Mouse (Mus musculus) urinary bladder, postnatal 4 days (tissue): ENCODE measurements around the gene Bri3.
A peak's percentile ranks its signal among the peaks of the same experiment; 100 is the strongest.
"Not testable (repeated sequence)": the region's sequence is repeated elsewhere in the genome, so short reads cannot be mapped to it uniquely, and the experiment has no call there.

Experiments
- DNase-seq, 2 experiments: peaks; one replicate each; pipeline ENCODE4 v3.0.0; 2021 to 2022; ENCODE audit warnings: low spot score in 2 of 2

Bri3 gene

DNA sequence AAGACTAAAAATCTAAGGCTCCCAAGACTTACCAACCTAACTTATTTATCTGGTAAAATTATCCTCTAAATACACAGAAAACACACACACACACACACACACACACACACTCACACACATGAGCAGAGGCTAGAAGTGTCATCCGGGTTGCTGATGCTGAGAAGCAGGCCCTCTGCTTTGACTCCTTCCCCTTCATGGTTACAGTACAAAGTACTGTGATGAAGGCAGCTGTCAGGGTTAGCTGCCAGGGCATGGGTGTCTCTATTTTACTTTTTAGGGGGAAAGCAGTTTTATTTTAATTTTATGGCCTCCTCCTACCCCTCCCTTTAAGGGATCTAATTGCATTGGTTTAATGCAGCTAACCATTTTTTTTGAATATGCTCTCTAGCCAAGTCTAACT is 51.1 kb downstream of the Bri3 start:
- DNase-seq, result no peak

DNA sequence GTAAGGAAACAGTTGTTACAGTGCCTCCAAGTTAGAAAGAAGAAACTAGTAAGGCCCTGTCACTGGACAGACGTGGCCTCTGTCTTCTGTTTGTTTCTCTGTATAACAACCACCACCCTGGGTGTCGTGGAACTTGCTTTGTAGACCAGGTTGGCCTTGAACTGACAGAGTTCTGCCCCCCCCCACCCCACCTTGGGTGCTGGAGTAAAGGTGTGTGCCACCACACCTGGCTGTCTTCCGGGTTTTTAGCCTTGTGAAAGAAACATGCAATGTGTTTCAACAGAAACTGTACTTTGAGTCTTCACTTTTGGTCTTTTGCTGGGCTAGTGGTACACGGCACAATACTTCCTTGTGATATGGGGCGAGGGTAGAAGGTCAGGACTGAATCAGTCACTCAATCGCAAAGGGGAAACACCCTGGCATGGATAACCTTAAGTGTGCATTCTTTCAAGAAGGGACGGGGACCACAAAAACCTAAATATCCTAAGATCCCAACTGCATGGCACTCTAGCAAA is 51.9 kb downstream of the Bri3 start:
- no peak for DNase-seq

DNA sequence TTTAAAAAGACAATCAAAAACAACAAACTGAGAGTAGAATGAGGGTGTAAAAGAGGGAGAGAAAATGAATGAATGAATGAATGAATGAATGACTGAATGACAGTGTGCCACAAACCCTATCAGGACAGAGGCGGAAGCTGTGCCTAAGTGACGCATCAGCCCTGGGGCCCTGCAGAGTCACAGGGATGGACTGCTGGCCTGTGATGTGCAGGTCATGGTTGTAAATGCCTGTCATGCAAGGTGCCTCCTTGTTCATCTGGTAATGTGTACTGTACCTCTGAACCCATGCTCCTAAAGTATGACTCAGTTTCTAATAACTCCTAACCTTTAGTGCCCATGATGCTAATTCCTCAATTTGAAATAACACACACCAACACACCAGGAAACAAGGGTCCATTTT is 58.8 kb downstream of the Bri3 start:
- no peak for DNase-seq

DNA sequence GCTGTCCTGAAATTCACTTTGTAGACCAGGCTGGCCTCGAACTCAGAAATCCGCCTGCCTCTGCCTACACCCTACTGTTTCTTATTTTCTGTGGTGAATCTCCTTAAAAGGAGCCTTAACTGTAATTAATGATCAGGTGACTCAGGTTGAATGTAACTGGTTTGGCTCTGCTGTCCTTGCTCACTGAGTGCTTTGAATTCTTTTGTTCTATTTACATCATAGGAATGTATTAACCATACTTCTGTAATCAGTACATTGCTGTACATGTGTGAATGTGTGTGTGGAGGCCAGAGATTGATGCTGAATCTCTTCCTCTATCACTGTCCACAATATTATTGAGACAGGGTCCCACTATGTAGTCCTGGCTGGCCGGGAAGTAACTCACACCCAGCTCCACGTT is 64.7 kb downstream of the Bri3 start:
- no peak for DNase-seq

DNA sequence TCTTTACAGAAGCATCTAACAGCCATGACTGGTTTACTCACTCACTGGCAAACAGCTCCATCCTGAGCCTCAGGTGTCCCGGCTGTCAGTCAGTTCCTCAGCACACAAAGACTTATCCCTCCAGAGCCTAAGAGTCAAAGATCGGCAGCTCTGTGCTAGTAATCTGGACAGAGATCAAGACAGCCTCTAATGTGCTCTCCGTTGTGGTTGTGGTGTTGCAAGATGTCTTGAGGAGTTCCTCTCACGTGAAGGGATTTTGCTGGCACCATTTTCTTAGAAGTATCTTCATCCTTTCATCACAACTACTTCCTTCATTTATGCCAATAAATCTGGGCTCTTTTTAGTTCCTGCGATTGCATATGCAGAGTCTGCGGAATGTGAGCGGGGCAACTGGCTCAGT is 67.9 kb downstream of the Bri3 start:
- DNase-seq, result no peak

DNA sequence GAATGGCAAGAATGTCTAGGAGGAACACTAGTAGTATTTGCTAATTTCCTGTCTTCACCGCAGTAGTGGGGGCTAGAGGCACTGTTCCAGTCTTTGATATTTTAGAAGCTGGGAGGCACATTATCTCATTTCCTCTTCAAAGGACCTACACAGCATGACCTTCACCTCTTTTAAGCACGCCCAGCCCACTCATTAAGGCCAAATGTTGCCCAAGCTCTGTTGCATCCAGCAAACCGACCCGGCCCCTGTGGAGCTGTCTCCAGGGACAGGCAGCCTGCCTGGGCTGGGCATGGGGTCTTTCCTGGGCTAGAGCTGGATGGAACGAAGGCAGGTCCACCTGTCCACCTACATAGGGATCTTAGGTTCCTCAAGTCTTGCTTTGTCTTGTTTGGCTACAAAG is 69.1 kb downstream of the Bri3 start:
- DNase-seq, result no peak

DNA sequence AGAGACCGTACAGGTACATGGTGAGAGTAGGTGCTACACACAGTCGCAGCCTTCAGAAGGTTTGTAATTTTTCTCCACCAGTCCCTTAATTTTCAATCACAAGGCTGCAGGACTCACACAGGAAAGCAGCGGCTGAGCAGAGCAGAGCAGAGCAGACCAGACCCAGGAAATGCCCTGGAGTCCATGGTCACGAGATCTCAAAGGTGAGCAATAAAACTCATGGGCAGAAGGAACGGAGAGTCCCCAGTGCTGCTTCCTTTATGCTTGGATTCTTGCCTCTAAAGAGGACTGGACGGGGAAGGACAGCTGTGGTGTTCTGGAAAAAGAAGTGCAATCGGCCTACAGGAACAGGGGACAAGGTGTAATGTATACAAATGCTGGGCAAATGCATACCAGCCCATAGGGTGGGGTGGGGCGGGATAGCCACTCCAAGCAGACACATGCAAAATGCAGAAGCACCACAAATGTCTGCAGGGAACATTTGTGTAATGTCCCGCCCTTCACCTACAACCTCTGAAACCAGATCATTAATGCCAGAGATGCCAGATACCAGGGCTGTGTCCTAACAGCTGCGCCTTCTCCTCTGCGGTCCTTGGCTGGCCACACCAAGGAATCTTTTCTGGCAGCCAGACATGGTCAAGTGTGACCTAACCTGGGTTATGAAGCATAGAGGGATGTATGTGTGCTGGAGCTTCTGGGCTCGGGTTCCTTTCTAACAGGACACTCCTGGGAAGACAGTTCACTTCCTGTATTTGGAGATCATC is 70.7 kb downstream of the Bri3 start:
- DNase-seq, result no peak

DNA sequence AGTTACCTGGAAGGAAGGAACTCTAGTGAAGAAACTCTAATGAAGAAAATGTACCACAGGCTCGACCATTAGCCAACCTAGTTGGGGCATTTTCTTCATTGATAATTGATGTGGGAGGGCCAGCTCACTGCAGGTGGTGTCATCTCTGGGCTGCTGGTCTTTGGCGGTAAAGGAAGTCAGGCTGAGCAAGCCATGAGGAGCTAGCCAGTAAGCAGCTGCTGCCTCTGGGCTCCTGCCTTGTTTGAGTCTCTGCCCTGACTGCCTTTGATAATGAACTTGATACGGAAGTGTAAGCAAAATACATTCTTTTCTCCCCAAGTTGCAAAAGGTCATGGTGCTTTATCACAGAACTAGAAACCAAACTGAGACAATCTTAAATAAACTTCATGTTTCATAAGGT is 72.2 kb downstream of the Bri3 start:
- no peak for DNase-seq

DNA sequence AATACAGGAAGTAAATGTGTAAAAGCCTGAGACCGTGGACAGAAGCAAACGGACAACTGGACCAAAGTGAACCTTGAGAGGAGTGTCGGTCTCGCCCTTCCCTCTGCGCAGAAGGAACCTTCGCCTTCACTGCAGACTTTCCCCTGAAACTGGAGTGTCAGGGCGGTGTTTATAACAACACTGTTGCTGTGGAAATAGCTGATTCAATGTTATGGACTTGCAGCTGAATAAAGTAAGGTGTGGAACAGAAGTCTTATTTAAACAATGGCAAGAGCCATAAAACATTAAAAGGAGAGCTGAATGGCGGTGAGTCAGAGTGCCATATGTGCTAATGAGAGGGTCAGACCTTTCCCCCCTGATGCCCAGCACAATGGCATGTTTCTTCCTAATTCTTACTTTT is 73.2 kb downstream of the Bri3 start:
- no peak for DNase-seq

DNA sequence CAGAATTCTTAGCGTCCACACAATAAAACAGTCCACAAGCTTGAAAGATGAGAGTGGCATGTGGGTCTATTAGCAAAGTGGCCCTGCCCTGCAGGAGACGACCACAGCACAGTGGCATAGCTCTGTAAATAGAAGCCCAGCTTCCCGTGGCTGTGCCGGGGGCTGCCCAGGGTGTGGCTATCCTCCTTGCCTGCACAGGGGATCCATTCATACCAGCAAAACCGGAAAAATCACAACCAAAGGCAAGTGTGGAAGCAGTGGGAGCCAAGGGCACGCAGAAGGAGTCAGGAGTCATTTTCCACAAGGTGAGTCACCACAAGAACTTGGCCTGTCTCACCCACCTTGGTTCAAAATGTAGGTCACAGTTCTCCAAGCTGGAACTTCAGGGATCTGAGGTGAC is 74.0 kb downstream of the Bri3 start:
- DNase-seq, result no peak

DNA sequence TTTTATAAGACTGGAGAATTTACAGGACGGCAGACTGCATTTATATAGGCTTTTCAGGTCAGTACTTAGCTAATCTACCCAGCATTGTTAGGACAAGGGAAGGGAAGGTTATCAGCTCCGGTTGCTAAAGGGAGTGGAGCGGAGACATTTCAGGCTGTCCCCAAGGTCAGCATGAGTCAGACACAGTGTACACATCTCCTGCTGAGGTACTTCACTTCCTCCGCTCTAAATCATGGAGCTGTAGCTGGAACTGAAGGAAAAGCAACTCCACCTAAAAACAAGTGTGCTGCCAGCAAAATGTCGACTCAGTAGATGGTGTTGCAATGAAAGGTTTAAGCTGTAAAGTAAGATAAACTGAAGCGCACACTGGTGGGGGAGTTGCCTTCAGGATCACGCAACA is 77.4 kb downstream of the Bri3 start:
- DNase-seq, result no peak

DNA sequence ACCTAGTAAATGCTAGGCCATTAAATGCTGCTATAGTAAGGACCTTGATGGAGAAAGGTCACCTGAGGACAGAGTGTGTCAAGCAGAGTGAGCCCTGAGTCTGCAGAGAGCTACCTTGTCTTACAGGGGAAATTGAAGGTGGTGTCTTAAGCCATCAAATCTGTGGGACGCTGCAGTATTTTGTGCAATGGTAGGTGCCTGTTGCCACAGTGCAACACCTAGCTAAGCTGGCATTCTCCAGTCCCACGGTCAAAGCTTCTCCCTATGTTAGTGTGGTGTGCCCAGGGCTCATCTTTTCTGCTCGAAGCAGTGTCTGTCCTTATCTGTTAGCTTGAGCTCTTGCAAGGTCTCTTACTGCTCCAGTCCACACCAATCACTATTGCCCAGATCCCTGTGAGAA is 78.5 kb downstream of the Bri3 start:
- no peak for DNase-seq

DNA sequence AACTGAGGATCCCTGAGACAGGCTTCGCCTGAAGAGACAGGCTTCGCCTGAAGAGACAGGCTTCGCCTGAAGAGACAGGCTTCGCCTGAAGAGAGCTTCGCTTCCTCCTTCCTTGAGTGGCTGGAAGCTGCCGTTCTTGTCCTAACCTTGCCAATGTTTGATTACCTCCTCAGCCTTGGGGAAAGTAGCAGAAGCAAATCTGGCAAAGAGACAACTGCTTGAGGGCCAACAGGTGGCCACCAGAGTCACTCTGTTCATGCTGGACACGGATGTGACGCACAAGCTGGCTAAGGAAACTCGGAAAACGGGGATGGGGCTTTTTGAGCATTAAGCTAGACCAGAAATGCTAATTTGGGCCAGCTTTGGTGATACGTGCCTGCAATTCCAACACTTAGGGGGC is 89.8 kb downstream of the Bri3 start:
- DNase-seq, result no peak

DNA sequence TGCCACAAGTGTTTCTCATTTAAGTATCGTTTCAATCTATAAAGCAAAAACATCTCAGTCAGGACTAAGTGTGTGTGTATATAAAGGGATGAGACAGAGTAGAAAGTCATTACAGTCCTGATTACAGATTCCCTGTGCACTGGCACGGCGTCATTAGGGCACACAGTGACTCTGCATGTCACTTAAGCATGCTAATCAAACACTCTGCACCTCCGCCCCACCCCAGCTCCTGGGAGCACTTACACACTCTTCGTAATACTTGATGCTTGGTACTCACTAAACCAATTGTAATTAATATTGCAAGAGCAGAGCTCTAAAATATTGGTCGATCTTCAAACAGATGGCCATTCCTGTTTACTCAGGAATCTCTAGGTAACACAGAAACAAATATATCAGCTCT is 91.1 kb downstream of the Bri3 start:
- not testable (repeated sequence) for DNase-seq

DNA sequence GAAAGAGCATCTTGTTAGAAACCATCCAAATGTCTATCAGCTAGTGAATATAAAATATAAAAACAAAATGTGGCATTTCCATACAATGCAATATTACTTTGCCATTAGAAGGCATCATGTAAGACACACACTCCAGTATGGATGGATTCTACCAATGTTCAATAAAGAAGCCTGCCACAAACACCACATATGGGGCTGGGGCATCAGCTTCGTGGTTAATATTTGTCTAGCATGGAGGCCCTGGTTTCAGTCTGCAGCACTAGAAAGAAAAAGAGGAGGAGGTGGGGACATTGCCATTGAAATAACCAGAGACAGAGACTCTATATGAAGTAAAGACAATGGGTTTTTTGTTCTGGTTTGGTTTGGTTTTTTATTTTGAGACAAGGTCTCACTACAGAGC is 94.5 kb downstream of the Bri3 start:
- no peak for DNase-seq

DNA sequence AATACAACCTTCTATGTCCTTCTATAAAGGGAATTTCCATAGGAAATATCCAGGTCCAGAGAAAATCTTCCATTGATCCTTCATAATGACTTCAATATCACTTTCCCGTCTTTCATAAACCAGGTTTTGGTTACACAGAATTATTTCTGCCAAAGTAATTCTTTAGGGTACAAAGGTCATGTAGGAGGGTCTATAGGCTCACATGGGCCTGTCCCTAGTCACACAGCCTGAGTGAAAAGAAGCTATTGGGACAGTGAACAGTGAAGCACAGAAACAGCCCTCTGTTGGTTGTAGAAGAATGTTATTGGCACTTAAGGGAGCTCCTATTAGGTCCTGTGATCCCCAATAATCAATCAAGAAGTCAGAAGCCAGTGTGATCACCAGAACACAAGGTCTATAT is 96.8 kb downstream of the Bri3 start:
- no peak for DNase-seq

DNA sequence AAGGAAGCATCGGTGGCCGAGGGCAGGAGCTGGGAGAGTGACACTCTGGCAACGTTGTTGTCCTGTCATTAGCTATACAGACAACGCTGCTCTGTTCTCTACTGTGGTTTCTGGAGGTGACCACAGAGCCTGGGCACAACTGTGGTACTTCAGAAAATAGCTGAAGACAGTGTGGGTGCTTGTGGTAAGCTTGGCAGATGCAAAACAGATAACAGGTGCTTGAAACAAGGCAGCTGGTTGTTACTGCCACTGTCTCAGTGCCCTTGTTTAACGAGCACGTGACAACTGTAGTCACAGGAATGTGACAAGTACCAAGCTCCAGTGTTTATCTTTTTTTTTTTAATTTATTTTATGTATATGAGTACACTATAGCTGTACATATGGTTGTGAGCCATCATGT is 100.4 kb downstream of the Bri3 start:
- DNase-seq, result no peak

DNA sequence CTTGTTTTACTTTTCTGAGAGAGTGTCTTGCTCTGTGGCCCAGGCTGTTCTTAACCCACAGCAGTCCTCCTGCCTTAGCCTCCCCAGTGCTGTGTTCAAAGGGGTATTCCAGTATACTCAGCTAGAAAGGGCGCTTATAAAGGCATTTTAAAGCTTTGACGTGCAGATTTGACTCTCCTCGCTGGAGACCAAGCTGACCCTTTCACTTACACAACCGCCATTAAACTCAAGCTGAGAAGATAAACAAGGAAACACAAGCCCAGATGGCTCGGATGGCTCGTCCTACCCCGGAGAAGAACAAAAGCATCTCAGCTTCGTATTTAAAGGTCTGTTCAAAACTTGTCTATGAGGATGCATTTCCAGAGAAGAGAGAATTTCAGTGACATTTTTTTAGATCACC is 106.9 kb downstream of the Bri3 start:
- no peak for DNase-seq

DNA sequence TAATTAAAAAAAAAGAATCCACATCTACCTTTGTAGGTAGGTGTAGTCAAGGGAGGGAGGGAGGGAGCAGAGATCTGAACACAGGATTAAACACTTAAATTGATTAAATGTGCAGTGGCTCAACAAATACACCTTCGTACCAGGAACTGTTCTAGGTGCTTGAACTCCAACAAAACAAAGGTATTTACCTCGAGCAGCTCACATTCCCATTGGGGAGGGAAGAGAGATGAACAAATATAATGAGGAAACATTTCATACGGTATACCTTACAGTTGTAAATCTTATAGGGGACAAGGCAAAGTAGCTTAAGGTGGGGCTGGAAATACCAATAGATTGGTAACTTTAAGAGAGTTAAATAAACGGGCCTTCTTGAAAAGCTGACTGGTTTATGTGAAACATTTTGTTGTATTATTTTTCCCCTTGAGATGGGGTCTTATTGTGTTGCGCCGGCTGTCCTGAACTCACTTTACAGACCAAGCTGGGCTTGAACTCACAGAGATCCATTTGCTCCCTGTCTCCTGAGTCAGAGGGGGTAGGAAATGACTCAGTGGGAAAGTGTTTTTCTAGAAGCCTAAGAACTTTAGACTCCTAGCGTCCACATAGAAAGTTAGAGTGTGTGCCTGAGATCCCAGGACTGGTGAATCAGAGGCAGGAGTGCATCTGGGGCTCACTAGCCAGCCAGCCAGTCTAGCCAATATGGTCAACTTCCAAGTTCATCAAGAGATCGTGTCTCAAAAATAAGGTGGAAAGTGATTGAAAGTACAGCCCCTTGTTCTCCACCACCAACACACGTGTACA is 108.2 kb downstream of the Bri3 start:
- DNase-seq, result no peak

DNA sequence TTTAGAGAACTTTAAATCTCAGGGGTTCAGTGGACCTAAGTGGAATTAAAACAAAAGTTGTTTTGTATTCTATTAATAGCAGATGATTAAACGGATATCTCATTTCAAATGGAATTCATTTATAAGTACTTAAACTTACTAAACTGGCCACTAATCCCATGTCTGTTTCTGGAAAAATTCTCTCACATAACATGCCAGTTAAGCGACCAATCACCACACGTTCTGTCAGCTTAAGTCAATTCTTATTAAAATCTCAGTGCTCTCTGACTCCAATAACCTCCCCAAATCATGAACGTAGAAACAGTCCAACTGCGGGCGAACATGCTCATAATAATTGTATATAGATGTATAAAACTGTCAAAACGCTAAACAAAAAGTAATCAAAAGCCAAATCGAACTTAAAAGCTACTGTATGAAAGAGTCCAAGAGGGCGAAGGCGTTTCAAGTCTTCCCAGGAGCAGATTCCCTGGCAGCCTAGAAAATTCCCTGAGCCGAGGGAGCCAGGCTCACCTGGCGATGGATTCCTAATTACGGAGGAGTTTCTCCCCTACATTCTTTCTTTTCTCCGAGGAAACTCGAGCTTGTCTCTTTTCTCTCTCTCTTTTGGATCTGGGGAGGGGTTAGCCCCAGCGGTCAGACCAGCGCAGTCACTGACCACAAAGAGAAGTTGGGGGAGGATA is 112.7 kb downstream of the Bri3 start:
- DNase-seq, result no peak

DNA sequence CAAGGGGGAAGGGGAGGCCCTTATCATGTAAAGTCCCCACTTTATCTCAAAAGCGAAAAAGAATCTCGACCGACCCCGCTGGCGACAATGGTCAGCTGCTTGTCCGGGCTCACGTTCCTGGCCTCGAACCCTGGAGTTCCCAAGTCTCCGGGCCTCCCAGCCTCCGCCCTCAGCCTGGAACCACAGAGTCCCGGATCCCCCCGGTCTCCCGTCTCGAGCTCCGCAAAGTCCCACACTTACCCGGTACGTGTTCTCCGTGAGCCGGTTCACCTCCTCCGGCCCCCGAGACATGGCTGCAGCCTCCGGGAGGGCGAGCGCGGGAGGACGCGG is 113.3 kb downstream of the Bri3 start:
- no peak for DNase-seq

DNA sequence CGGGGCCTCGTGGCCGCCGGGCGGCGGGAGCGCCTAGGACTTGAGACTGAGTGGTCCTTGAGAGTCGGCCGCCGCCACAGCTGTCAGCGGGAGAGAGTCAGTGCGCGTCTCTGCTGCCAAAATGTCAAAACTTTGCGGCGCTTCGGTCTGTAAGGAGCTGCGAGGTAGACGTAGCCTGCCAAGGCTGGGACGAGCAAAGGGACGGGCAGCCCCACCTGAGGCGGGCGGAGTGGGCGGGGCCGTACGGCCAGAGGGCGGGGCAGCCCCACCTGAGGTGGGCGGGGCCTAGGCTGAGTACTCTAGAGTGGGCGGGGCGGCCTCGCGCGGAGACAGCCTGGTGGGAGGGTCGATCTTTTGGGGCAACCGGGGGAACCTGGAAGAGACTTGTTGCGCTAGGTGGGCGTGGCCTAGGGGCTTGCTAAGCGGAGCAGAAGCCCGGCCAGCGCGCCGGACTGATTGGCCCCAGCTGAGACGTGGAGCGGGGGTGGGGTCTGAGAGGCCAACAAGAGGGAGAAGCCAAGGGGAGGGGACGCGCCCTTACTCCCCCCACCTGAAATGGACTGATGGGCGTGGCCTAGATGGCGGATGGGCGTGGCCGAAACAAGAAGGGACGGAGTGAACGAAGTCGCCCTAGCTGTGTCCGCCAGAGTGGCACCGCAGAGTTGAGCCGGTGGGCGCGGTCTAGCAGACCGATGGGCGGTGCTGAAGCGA is 113.8 kb downstream of the Bri3 start, which contains the start of gene Baiap2l1:
Gene Baiap2l1 (minus strand): TSS at position 232 of the 711 bp plus-strand sequence.
- peak; percentile 92 to 93 for DNase-seq
